11 mouse cellular contexts compared by ENCODE assay signal in genomic region chr14:11405661-11406060, GRCm38 (mm10).
"Had no signal": no experiment of that assay in that cellular context is flagged by ENCODE, and none has a peak within 500 bp of the region (broad histone marks: within the 10 kb centered on the region; RNA-seq: fewer than 3 reads in every experiment).

No protein-coding gene starts in this region.

- H3K27ac ChIP-seq: layer of hippocampus, adult 2 months; limb, embryonic 13.5 days; liver, embryonic 14.5 days; midbrain, embryonic 13.5 days; neural tube, embryonic 15.5 days had no signal

- H3K36me3 ChIP-seq: limb, embryonic 13.5 days; midbrain, embryonic 13.5 days; neural tube, embryonic 15.5 days had no signal

- DNase-seq: left cerebral cortex, postnatal 4 days; lung, adult 18-20 months; right cerebral cortex, adult 18-20 months; right cerebral cortex, postnatal 25 days had no signal

- H3K9me3 ChIP-seq: limb, embryonic 13.5 days; midbrain, embryonic 13.5 days; neural tube, embryonic 15.5 days had no signal

- H3K27me3 ChIP-seq: limb, embryonic 13.5 days; midbrain, embryonic 13.5 days; neural tube, embryonic 15.5 days had no signal

- H3K4me1 ChIP-seq: limb, embryonic 13.5 days; midbrain, embryonic 13.5 days; neural tube, embryonic 15.5 days had no signal

- H3K9ac ChIP-seq: limb, embryonic 13.5 days; liver, embryonic 14.5 days; midbrain, embryonic 13.5 days; neural tube, embryonic 15.5 days had no signal

- H3K4me3 ChIP-seq: layer of hippocampus, adult 2 months; limb, embryonic 13.5 days; midbrain, embryonic 13.5 days; myocyte; neural tube, embryonic 15.5 days had no signal

- ATAC-seq: intestine, postnatal 0 days; midbrain, embryonic 13.5 days had no signal

- H3K4me2 ChIP-seq: limb, embryonic 13.5 days; midbrain, embryonic 13.5 days; neural tube, embryonic 15.5 days had no signal
